Mouse (Mus musculus) ES-Bruce4 (cell line): ENCODE data around the gene Dcn.

ENCODE experiments used
- CTCF ChIP-seq: IDR thresholded peaks from one replicate; pipeline ENCODE4 v1.8.1; 2011; ENCODE audit warnings: low read depth, low read length
- EP300 ChIP-seq: IDR thresholded peaks from 2 replicates; pipeline ENCODE4 v1.6.1; 2011; ENCODE audit warnings: low read depth, low read length; ENCODE audit not compliant: insufficient read depth
- POLR2A ChIP-seq: IDR thresholded peaks from one replicate; pipeline ENCODE4 v1.8.1; 2011; ENCODE audit warnings: low read length; ENCODE audit not compliant: insufficient read depth

- no peak for TF ChIP-seq POLR2A
- no peak for TF ChIP-seq CTCF
- TF ChIP-seq EP300, result no peak
Observed at GRCm38 (mm10) chr10:97446486-97446885, 32.9 kb upstream of the Dcn start.
